1 mouse cellular context compared by ENCODE assay signal in genomic region chr13:83120343-83120742, GRCm38 (mm10).
TF ChIP-seq lines count a peak whose summit lies in the region.

No protein-coding gene starts in this region.

TF ChIP-seq in MEL, 35 proteins besides CTCF, POLR2A, EP300 and RAD21 (continued from another document):
- TF ChIP-seq GATA1 (IDR thresholded peaks at IDR 0.05; ENCODE audit: low read depth, low read length), result peak; percentile 48; the same call in 1 of the 2 replicates
